Mouse (Mus musculus): ENCODE results near the gene Qrich1. TPM values are rescaled to one million over a fixed set of nuclear protein-coding genes. Genes with fewer than 3 reads are reported as not detected.

The Qrich1 gene
- total RNA-seq, 2 experiments from 2014 or later, result 161 TPM

DNA sequence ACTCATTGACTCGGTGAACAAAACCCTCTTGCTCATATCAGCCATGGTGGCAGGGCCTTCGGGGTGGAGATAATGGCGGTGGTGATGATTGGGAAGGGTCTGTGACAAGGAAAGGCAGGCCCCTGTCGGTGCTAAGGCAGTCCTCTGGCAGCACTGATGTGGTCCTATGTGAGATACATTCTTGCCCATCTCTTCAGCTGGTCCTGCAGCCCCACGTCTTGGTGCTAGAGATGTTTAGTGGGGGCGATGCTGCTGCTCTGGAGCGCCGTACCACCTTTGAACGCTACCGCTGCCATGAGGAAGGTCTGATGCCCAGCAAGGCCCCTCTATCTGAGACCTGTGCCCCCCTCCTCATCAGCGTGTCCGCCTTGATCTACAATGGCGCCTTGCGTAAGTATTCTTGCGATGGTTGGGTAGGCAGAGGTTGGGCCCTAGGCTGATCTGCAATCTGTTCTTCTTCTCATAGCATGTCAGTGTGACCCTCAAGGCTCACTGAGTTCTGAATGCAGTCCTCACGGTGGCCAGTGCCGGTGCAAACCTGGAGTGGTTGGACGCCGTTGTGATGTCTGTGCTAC is 31.2 kb upstream of the Qrich1 start:
- no peak for TF ChIP-seq CTCF (conservative IDR thresholded peaks at IDR 0.05)
- DNase-seq (ENCODE audit: low spot score in 2 of 2), result no peak

DNA sequence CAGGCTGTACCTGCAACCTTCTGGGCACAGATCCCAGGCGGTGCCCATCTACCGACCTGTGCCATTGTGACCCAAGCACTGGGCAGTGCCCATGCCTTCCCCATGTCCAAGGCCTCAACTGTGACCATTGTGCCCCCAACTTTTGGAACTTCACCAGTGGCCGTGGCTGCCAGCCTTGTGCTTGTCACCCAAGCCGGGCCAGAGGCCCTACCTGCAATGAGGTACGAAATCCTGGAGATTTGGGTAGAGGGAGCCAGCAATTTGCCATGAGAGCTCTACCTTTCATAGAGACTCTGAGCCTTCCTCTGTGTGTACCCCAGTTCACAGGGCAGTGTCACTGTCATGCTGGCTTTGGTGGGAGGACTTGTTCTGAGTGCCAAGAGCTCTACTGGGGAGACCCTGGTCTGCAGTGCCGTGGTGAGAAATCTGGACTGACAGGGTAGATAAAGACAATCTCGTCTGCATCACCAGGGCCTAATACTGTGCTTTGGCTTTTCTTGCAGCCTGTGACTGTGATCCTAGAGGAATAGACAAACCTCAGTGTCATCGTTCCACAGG is 29.6 kb upstream of the Qrich1 start:
- no peak for DNase-seq (ENCODE audit: low spot score in 2 of 2)
- no peak for TF ChIP-seq CTCF (conservative IDR thresholded peaks at IDR 0.05)
- Histone ChIP-seq H3K4me3 (no peak overlapping the region), H3K27ac (no peak overlapping the region)

More for the DNA sequence above, 31.2 kb upstream of the Qrich1 start:
- no peak overlapping the region for H3K27ac ChIP-seq
- H3K4me3 ChIP-seq, result no peak overlapping the region

DNA sequence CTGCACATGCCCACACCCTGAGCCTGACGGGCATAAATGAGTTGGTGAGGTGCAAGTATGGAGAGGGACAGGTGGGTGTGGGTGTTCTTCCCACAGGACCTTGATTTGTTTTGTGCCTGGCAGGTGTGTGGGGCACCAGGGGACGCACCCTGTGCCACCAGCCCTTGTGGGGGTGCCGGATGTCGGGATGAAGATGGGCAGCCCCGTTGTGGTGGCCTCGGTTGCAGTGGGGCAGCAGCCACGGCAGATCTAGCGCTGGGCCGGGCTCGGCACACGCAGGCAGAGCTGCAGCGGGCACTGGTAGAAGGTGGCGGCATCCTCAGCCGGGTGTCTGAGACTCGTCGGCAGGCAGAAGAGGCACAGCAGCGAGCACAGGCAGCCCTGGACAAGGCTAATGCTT is 28.2 kb upstream of the Qrich1 start:
- no peak overlapping the region for H3K27ac ChIP-seq
- no peak for TF ChIP-seq CTCF (conservative IDR thresholded peaks at IDR 0.05)

DNA sequence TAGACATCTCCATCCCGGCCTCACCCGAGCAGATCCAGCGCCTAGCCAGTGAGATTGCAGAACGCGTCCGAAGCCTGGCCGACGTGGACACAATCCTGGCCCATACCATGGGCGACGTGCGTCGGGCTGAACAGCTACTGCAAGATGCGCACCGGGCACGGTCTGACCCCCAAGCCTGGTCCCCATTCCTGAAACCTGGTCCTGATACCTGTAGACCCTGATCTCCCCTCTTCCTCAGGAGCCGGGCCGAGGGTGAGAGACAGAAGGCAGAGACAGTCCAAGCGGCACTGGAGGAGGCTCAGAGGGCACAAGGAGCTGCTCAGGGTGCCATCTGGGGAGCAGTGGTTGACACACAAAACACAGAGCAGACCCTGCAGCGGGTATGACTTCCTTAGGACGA is 27.4 kb upstream of the Qrich1 start:
- TF ChIP-seq CTCF (conservative IDR thresholded peaks at IDR 0.05), result no peak

More for the DNA sequence above, 28.2 kb upstream of the Qrich1 start:
- no peak for DNase-seq (ENCODE audit: low spot score in 2 of 2)
- no peak overlapping the region for H3K4me3 ChIP-seq

DNA sequence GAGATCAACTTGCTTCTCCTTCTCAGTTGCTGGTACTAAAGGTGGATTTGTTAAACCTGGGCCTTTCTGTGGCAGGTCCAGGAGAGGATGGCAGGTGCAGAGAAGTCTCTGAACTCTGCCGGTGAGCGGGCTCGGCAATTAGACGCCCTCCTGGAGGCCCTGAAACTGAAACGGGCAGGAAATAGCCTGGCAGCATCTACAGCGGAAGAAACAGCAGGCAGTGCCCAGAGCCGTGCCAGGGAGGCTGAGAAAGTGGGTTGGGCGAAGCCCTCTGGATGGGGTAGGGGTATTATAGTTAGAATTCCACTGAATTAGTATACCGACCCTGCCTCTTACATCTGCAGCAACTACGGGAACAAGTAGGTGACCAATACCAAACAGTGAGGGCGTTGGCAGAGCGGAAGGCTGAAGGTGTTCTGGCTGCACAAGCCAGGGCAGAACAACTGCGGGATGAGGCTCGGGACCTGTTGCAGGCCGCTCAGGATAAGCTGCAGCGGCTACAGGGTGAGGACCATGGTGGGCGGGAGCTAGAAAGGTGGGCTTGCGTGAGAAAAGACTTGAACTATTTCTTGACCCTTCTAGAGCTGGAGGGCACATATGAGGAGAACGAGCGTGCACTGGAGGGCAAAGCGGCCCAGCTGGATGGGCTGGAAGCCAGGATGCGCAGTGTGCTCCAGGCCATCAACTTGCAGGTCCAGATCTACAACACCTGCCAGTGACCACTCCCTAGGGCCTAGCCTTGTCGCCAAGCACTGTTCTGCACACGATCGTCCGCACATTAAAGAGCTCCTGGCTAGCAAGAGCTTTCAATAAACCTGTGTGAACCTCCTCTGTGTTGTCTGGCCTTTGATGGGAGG is 26.7 kb upstream of the Qrich1 start:
- TF ChIP-seq CTCF (conservative IDR thresholded peaks at IDR 0.05), result no peak
- H3K4me3 ChIP-seq, result peak overlapping the region; percentile 95
- no peak for DNase-seq (ENCODE audit: low spot score in 2 of 2)
- peak overlapping the region; percentile 97 for H3K27ac ChIP-seq

More for the DNA sequence above, 27.4 kb upstream of the Qrich1 start:
- H3K4me3 ChIP-seq, result no peak overlapping the region
- no peak for DNase-seq (ENCODE audit: low spot score in 2 of 2)
- H3K27ac ChIP-seq, result peak overlapping the region; percentile 97; the same call in 1 of the 2 replicates

DNA sequence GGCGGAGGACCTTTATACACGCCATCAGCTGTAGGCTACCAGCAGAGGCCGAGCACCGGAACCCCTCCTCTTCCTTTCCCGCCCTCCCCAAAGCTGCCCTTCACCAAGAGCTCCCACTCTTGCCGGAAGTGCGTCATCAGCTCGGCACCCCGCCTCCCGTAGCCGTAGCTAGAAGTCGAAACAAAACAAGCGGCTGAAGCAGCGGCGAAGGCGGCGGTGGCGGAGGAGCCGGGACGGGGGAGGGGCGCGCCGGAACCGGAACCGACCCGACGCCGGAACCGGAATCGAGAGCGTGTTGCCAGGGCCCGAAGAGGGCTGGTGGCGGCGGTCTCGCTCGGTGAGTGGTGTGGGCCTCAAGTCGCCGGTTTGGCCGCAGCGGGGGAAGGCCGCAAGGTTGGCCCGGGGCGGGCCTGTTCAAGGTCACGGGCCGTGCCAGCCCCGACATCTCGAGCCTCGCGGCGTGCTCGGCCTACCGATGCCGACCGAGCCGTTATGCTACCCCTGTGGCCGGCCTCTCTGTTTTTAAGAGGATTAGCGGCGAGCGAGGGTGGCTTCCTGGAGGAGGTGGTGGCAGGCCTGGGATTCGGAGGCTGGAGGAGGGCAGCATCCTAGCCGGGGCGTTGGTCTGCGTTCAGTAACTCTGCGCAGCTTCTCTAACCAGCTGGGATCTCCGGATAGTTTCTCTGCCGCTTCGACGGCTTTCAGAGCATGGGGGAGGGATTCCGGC is 25.9 kb upstream of the Qrich1 start, which contains the start of gene Usp19:
Gene Usp19 (plus strand): TSS at position 44 of the 727 bp plus-strand sequence.
- DNase-seq (ENCODE audit: low spot score in 2 of 2), result peak; percentile 96 to 98
- TF ChIP-seq CTCF (conservative IDR thresholded peaks at IDR 0.05), result 0 out of 2 replicates have a peak, but pooled peaks have one; percentile 12
- Histone ChIP-seq H3K4me3 (peak within 1 kb of the TSS; percentile 95), H3K27ac (peak within 1 kb of the TSS; percentile 97)

DNA sequence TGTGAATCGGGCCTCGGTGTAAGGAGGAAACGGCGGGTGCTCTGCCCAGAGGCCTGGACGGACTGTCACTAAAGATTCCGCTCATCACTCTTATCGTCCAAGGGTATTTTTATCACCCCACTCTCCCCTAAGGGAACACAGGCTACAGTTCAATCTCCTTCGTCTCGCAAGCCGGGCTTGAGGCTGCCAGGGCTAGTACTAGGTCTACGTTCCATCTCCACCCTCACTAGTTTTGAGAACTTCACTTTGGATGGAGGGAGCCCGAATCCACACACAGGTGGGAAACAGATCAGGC is 25.4 kb upstream of the Qrich1 start:
- Histone ChIP-seq H3K4me3 (peak overlapping the region; percentile 95), H3K27ac (peak overlapping the region; percentile 97)
- TF ChIP-seq CTCF (conservative IDR thresholded peaks at IDR 0.05), result no peak
- no peak for DNase-seq (ENCODE audit: low spot score in 2 of 2)

DNA sequence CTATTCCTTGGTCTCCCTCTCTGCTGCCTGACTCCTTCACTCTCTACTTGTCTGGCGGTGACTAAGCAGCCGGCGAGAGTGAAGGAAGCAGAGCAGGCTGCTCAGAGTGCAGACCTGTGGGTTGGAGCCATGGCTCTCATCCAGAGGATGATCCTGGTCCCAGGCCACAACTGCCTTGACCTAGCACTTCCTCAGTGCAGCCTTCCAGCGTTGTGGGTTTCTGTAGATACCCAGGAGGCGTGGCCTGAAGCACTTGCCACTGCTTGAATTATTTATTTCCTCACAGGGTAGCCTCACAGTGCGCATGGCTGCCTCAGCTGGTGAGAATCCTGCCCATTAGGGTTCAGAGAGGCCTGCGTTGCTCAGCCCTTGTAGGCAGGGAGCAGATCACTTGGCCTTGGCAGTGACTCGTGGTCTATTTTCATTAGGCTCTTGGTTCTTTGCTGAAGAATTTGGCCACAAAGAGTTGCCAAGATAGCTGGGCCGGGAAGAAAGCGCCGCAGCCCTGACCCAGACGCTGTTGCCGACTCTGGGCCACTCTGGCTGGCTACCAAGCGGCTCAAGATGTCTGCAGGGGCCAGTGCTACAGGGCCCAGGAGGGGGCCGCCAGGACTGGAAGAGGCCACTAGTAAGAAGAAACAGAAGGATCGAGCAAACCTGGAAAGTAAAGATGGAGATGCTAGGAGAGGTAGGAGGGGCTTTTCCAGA is 24.4 kb upstream of the Qrich1 start:
- peak overlapping the region; percentile 95 for H3K4me3 ChIP-seq
- no peak for DNase-seq (ENCODE audit: low spot score in 2 of 2)
- TF ChIP-seq CTCF (conservative IDR thresholded peaks at IDR 0.05), result no peak

DNA sequence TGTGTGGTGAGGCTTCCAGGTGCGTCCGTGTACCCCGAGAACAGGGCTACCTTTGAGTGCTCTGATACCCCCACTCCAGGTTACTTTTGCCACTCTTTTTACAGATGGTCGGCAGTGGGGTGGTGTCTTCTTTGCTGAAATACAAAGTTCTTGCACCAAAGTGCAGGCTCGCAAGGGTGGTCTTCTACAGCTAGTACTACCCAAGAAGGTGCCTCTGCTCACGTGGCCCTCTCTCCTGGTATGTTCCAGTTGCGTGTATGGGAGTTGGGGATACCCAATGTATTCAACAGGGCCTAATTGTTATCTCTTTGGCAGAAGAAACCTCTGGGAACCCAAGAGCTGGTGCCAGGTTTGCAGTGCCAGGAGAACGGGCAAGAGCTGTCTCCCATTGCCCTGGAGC is 23.4 kb upstream of the Qrich1 start:
- no peak for TF ChIP-seq CTCF (conservative IDR thresholded peaks at IDR 0.05)
- Histone ChIP-seq H3K27ac (no peak overlapping the region), H3K4me3 (no peak overlapping the region)
- no peak for DNase-seq (ENCODE audit: low spot score in 2 of 2)

More for the DNA sequence above, 24.4 kb upstream of the Qrich1 start:
- peak overlapping the region; percentile 57 for H3K27ac ChIP-seq

DNA sequence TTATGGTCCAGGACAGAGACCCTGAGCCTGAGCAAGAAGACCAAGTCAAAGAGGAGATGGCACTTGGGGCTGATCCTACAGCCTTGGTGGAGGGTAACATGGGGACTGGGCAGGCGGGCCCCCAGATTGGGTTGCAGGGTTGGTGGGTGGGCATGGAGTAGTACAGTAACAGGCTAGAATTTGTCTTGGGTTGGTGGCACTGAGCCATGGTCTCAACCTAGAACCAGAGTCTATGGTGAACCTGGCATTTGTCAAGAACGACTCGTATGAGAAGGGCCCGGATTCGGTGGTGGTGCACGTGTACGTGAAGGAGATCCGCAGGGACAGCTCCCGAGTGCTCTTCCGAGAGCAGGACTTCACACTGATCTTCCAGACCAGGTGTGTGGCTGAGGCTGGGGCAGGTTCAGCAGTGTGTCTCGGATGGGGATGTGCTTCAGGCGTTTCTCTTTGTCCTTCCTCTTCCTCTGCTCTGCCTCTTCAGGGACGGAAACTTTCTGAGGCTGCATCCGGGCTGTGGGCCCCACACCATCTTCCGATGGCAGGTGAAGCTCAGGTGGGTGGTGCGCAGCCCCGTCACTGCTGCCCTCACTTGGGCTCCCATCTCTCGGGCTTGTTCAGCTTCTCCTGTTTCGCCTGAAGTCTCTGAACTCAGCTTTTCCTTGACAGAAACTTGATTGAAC is 22.3 kb upstream of the Qrich1 start:
- Histone ChIP-seq H3K27ac (no peak overlapping the region), H3K4me3 (no peak overlapping the region)
- TF ChIP-seq CTCF (conservative IDR thresholded peaks at IDR 0.05), result no peak
- DNase-seq (ENCODE audit: low spot score in 2 of 2), result no peak

DNA sequence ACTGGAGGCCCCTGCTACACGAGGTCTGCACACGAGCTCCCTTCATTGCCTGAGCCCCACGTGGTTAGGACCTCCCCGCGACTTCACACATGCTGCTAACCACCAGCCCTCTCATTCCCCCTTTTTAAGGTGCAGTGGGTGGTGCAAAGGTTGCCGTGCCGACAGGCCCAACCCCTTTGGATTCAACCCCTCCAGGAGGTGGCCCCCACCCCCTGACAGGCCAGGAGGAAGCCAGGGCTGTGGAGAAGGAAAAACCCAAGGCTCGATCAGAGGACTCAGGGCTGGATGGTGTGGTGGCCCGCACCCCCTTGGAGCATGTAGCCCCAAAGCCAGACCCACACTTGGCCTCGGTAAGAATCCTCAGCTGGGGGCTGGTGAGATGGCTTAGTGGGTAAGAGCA is 21.7 kb upstream of the Qrich1 start:
- no peak overlapping the region for H3K4me3 ChIP-seq
- DNase-seq (ENCODE audit: low spot score in 2 of 2), result no peak
- no peak for TF ChIP-seq CTCF (conservative IDR thresholded peaks at IDR 0.05)
- H3K27ac ChIP-seq, result no peak overlapping the region

DNA sequence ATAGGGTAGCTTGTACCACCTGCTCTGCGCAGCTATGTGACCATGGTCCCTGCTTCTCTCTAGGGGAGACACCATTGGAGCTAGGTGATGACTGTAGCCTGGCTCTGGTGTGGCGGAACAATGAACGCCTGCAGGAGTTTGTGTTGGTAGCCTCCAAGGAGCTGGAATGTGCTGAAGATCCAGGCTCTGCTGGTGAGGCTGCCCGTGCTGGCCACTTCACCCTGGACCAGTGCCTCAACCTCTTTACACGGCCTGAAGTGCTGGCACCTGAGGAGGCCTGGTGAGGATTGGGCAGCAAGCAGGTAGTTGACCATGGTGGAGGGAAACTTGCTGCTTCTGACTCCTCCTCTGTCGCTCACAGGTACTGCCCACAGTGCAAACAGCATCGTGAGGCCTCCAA is 17.4 kb upstream of the Qrich1 start:
- Histone ChIP-seq H3K27ac (no peak overlapping the region), H3K4me3 (no peak overlapping the region)
- TF ChIP-seq CTCF (conservative IDR thresholded peaks at IDR 0.05), result no peak
- DNase-seq (ENCODE audit: low spot score in 2 of 2), result no peak

All from layer of hippocampus, adult 2 months (tissue).